Mouse (Mus musculus) megakaryocyte, embryonic 14.5 days (primary cell): Measurements from ENCODE around the gene Tmem91.

ENCODE experiments used
- FLI1 ChIP-seq: IDR thresholded peaks from 2 replicates; pipeline ENCODE4 v1.6.1; 2012; ENCODE audit warnings: low read length, inconsistent platforms, mixed read lengths
- GATA1 ChIP-seq: IDR thresholded peaks from 3 replicates; pipeline ENCODE4 v1.6.1; 2012; ENCODE audit warnings: mixed read lengths, low read length, inconsistent platforms, borderline replicate concordance

DNA sequence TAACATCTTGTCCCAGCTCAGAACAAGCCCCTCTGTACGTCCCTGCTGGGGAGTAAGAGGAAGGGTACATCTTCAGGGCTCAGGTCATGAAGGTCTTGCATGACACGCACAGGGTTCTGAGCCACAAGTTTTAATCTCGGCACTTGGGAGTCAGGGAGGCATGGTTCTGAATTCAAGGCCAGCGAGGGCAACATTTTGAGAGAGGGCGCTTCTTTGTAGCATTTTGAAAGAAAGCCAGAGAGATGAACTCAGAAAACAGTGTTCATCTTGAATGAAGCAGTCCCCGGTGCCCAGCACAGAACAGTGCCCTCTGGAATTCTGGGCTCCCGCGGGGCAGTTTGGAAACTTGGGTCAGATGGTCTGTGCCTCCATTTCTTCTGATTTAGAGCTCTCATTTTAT, 8.6 kb downstream of the Tmem91 start:
- TF ChIP-seq GATA1 (no peak), FLI1 (no peak)
